Mouse (Mus musculus) lung, postnatal 10 days (tissue): ENCODE measurements around the gene Rbms2.

Experiments
- DNase-seq: peaks from one replicate; pipeline ENCODE4 v3.0.0; 2021

The Rbms2 gene

DNA sequence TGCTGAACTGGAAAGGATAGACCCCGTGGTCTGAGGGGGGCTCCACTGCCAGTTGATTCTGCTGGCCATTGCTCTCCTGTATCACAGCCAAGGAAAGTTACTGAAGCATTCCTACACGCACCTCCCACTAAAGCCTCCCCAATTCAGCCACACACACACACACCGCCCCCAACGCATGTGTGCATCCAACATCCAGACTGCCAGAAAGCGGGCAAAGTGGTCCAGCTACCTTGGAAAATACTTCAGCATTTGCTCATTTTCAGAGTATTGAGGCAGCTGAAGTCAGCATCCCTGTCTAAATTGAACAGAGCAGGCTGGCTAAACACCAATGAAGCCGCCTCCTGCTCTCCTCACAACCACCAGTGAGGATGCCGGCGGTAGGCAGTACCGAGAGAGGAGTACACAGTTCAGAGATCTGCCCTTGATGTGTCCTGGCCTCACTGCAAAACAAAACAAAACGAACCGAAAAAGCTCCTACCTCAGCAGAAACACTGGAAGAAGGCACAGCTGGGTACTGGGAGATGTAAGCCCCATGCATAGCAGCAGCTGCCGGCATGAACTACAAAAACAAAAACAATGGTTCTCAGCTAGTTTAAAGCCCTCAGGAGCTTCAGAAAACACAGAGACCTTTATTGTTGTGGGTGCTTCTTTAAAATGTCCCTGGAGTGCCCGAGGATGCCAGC lies 46.3 kb downstream of the Rbms2 start:
- no peak for DNase-seq

GRCm38 (mm10) chr10:128131812-128132211 lies 48.3 kb downstream of the Rbms2 start:
- DNase-seq, result no peak

- DNase-seq, result no peak
Observed at GRCm38 (mm10) chr10:128131297-128131696, 48.8 kb downstream of the Rbms2 start.

- peak; percentile 34 for DNase-seq
Observed at GRCm38 (mm10) chr10:128128143-128128542, 52.0 kb downstream of the Rbms2 start.

GRCm38 (mm10) chr10:128127497-128127896 lies 52.6 kb downstream of the Rbms2 start:
- no peak for DNase-seq

DNA sequence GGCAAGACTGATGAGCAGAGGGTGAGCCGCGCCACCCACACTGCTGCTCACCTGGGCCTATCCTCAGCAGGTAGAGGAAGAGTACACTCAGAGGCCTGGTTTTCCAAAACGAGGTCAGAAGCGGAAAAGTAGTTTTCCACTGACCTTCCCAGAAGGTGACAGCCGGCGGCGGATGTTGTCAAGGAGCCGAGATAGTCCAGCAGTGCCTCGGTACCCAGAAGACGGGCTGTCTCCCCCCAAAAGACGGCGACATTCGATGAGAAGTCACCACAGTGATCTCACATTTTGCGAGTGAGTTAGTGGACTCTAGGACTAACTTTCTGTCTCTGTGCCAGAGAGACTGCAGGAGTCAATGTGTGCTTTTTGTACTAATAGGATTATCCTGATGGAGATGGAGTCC lies 54.1 kb downstream of the Rbms2 start:
- no peak for DNase-seq

GRCm38 (mm10) chr10:128124831-128125230 lies 55.3 kb downstream of the Rbms2 start:
- DNase-seq, result no peak

GRCm38 (mm10) chr10:128123833-128124232 lies 56.3 kb downstream of the Rbms2 start:
- no peak for DNase-seq

DNA sequence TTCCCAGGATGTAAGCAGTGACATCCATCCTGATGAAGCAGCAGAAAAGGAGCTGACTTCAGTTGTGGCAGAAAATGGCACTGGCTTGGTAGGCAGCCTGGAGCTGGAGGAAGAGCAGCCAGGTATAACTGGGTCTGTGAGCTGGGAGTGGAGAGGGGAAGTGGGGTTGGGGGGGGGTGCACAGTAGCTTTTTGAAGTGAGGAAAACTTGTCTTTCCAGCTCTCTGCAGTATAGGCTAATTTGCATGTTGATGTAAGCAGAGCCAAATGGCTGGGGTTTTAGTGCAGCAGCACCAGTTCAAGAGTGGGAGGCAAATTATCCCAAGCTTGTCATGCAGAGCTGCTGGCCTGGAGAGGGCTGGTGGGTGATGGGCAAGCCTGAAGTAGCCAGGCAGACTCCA lies 68.9 kb downstream of the Rbms2 start:
- DNase-seq, result no peak

GRCm38 (mm10) chr10:128110103-128110761 lies 69.9 kb downstream of the Rbms2 start:
- no peak for DNase-seq

- peak; percentile 84 for DNase-seq
Observed at GRCm38 (mm10) chr10:128097587-128097971, 82.5 kb downstream of the Rbms2 start.

- peak; percentile 88 for DNase-seq
Observed at GRCm38 (mm10) chr10:128096693-128097586, 83.2 kb downstream of the Rbms2 start.

DNA sequence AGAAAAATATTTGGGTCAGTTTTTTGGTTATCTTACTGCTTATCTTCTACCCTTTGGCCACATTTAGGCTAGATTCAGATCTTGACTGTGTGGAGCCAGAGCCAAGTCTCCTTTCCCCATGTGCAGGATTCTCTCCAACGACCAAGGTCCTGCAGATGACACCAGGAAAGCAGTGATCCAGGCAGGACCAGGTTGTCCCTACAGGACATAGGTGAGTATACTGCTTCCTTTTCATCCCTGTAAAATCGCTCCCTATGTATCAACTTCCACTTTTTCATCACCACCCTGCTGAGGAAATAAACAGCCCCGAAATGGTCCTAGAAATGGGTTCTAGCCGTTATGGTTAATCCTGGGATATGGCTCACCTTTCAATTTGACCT lies 83.8 kb downstream of the Rbms2 start:
- no peak for DNase-seq

DNA sequence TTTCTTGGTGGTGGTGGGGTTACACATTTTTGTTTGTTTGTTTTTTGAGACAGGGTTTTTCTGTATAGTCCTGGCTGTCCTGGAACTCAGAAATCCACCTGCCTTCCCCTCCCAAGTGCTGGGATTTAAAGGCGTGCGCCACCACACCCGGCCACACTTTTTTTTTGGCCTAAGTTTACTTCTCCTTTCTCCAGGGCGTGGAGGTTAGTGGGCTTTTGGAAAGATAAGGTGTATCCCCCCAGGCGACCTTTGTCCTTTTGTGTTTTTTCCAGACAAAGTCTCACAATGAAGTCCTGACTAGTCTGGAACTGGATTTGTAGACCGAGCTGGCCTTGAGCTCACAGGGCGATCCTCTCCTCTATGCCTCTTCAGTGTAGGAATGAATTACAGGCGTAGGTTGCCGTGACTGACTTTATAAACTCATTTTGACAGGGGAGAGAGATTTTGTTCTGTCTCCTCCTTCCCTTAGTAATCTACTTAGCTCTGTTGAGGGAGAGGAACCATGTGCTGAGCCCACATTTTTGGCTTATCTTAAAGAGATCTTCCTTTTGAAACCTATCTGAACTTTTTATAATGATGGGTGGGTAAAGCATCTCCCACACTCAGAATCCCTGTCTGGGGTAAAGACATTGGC lies 85.0 kb downstream of the Rbms2 start:
- DNase-seq, result no peak

- DNase-seq, result peak; percentile 95
Observed at GRCm38 (mm10) chr10:128094340-128094968, 85.6 kb downstream of the Rbms2 start.

DNA sequence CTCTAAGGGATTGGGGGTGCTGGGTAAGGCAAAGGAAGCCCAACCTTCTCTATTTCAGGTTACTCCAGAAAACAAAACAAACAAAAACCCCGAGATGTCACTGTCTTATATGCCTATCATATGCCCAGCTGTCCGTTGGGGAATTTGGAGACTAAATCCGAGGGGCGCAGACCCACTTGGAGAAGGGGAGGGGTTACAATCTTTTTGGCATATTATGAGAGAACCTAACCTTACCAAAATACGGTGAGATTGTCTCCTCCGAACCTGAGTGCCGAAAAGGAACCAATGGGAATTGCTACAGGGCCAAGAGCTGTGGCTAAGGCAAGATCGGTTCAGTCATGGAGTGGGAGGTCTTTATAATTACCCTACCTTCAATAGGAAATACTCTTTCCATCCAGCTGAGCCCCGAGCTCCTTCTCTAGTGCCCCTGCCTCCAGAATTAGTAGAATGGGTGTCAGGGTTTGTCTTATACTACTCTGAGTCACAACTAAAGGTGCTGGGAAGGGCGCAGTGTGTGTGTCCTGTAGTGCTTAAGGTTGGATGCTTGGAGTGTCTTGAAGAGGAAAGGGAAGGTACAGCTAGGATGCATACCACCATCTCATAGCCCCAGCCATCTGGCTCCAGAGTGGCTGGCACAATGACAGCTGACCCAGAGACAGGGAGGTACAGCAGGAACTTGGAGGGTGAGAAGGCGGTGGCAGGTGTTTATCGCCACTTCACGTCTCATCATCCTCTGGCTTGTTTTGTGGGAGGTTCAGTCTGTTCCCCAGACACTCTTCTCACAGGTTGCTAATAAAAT lies 86.4 kb downstream of the Rbms2 start:
- peak; percentile 33 for DNase-seq

DNA sequence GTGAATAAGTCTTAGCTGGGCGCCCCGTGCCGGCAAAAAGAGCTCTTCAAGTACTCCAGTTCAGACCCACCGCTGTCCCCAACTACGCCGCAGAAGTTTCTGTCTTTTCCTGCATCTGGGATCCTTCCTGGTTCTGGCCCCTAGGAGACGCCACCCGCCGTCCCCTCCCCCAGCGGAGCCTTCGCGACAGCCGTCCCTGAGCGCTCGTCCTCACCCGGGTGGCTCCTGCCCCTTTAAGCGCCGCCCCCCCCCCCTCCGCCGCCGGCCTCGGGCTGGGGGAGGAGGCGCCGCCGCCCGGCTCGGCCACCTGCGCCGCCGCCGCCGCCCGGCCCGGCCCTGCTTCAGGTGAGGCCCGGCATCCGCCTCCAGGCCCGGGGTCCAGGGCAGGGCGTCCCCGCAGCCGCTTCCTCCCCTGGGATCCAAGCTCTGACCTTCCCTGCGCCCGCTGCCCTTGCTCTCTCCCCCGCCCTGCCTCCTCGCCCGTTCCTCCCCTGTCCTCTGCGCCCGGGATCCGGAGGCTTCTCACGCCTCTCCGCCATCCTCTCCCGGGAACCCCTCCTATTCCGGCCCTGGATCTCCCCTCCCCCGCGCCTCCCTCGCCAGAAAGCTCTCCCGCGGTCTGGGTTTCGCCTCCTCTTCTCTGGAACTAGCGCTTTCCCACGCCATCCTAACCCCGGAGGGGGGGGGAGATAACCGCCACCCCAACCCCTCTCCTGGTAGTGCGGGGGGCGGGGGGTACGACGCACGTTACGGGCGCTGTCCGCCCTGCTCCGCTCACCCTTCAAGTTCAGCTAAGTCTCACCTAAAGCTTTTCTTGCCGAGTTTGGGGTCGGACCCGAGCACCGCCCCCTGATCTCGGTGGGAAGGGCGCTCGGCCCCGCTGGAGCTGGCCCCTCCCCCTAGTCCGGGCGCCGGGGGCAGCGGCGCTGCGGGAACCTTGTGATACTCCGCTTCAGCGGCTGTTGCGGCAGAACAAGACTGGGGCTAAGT lies 87.3 kb downstream of the Rbms2 start:
- DNase-seq, result peak; percentile 94

- peak; percentile 71 for DNase-seq
Observed at GRCm38 (mm10) chr10:128091564-128092505, 88.3 kb downstream of the Rbms2 start, which contains the start of gene Baz2a. Gene Baz2a (plus strand): TSS chr10:128091577.
